Comparison of ENCODE assay signal across 15 mouse cellular contexts in genomic region chr1:187077043-187077334, GRCm38 (mm10).
A peak's percentile ranks its signal among the peaks of the same experiment; 100 is the strongest.
DNase-seq lines count a peak whose midpoint lies in the region; ATAC-seq lines count a peak whose summit lies in the region.
"Had no signal": no experiment of that assay in that cellular context is flagged by ENCODE, and none has a peak within 500 bp of the region (broad histone marks: within the 10 kb centered on the region; RNA-seq: fewer than 3 reads in every experiment).

No protein-coding gene starts in this region.

- 0 out of 2 replicates have a peak, but pooled peaks cover 6% of the 10 kb centered on the region for H3K4me1 ChIP-seq in midbrain, embryonic 14.5 days (ENCODE audit: control insufficient read depth, insufficient read depth, low read length)
- H3K4me1 ChIP-seq in midbrain, embryonic 13.5 days (replicated peaks) = peaks cover 14% of the 10 kb centered on the region
- H3K4me1 ChIP-seq in forebrain, embryonic 13.5 days = peaks cover 18% of the 10 kb centered on the region
- H3K4me1 ChIP-seq in neural tube, embryonic 14.5 days (ENCODE audit: control insufficient read depth, insufficient read depth, low read length) = peaks cover 4% of the 10 kb centered on the region; the same call in 1 of the 2 replicates
- H3K4me1 ChIP-seq in limb, embryonic 10.5 days = peaks cover 4% of the 10 kb centered on the region

- H3K9me3 ChIP-seq in midbrain, embryonic 14.5 days (ENCODE audit: control insufficient read depth, low read length) = no peaks in the 10 kb centered on the region
- no peaks in the 10 kb centered on the region for H3K9me3 ChIP-seq in midbrain, embryonic 13.5 days
- no peaks in the 10 kb centered on the region for H3K9me3 ChIP-seq in forebrain, embryonic 13.5 days (replicated peaks)
- H3K9me3 ChIP-seq in neural tube, embryonic 14.5 days (ENCODE audit: control insufficient read depth, low read length) = no peaks in the 10 kb centered on the region
- H3K9me3 ChIP-seq in limb, embryonic 10.5 days (replicated peaks) = no peaks in the 10 kb centered on the region

- H3K27me3 ChIP-seq in midbrain, embryonic 14.5 days (ENCODE audit: control insufficient read depth, insufficient read depth, low read length) = no peaks in the 10 kb centered on the region
- H3K27me3 ChIP-seq in midbrain, embryonic 13.5 days = no peaks in the 10 kb centered on the region
- no peaks in the 10 kb centered on the region for H3K27me3 ChIP-seq in forebrain, embryonic 13.5 days
- no peaks in the 10 kb centered on the region for H3K27me3 ChIP-seq in neural tube, embryonic 14.5 days (ENCODE audit: control insufficient read depth, insufficient read depth, low read length)
- no peaks in the 10 kb centered on the region for H3K27me3 ChIP-seq in limb, embryonic 10.5 days (ENCODE audit: low read depth, poor library complexity, severe bottlenecking)

- ATAC-seq in midbrain, embryonic 14.5 days (ENCODE audit: low FRiP score, low TSS enrichment) = no peak
- no peak for ATAC-seq in midbrain, embryonic 13.5 days
- peak; percentile 67; the same call in 1 of the 2 replicates for ATAC-seq in forebrain, embryonic 13.5 days
- ATAC-seq in neural tube, embryonic 14.5 days (ENCODE audit: low read depth) = peak; percentile 56; the same call in 1 of the 2 replicates
- ATAC-seq: inflammation-experienced regulatory T-cells, adult 6 months had no signal

- no peak overlapping the region for H3K9ac ChIP-seq in midbrain, embryonic 14.5 days (replicated peaks; ENCODE audit: low read length)
- no peak overlapping the region for H3K9ac ChIP-seq in midbrain, embryonic 13.5 days (replicated peaks)
- no peak overlapping the region for H3K9ac ChIP-seq in forebrain, embryonic 13.5 days
- no peak overlapping the region for H3K9ac ChIP-seq in neural tube, embryonic 14.5 days (replicated peaks; ENCODE audit: low read depth, low read length)
- H3K9ac ChIP-seq: liver, embryonic 14.5 days had no signal

- H3K4me2 ChIP-seq in midbrain, embryonic 14.5 days (ENCODE audit: low read length) = no peak overlapping the region
- H3K4me2 ChIP-seq in midbrain, embryonic 13.5 days (replicated peaks) = no peak overlapping the region
- H3K4me2 ChIP-seq in forebrain, embryonic 13.5 days = no peak overlapping the region
- H3K4me2 ChIP-seq in neural tube, embryonic 14.5 days (ENCODE audit: low read depth, low read length) = no peak overlapping the region

- 65% methylated on average over 3 of the region's 3 CpGs for WGBS in midbrain, embryonic 14.5 days
- 54% methylated on average over 3 of the region's 3 CpGs for WGBS in midbrain, embryonic 13.5 days
- WGBS in forebrain, embryonic 13.5 days = 17% methylated on average over 3 of the region's 3 CpGs
- 25% methylated on average over 3 of the region's 3 CpGs for WGBS in neural tube, embryonic 14.5 days
- 76% methylated on average over 3 of the region's 3 CpGs for WGBS in limb, embryonic 10.5 days

- H3K4me3 ChIP-seq in midbrain, embryonic 14.5 days (replicated peaks; ENCODE audit: low read depth, low read length) = no peak overlapping the region
- no peak overlapping the region for H3K4me3 ChIP-seq in midbrain, embryonic 13.5 days (replicated peaks)
- H3K4me3 ChIP-seq in forebrain, embryonic 13.5 days = no peak overlapping the region
- H3K4me3 ChIP-seq in neural tube, embryonic 14.5 days (ENCODE audit: low read depth, low read length) = no peak overlapping the region
- no peak overlapping the region for H3K4me3 ChIP-seq in limb, embryonic 10.5 days

- DNase-seq in embryo, embryonic 10 days (ENCODE audit: low spot score) = peak; percentile 40
- DNase-seq in embryo, embryonic 9.5 days (ENCODE audit: extremely low spot score) = no peak
- peak; percentile 59 for DNase-seq in midbrain, embryonic 14.5 days
- DNase-seq in limb, embryonic 10.5 days (ENCODE audit: low spot score) = no peak
- DNase-seq in ovary, postnatal 14 days (ENCODE audit: low spot score) = no peak
- DNase-seq: heart, adult 18-20 months; layer of hippocampus, adult 9-11 months; lung, postnatal 14 days; right cerebral cortex, postnatal 4 days had no signal

- no peak overlapping the region for H3K27ac ChIP-seq in midbrain, embryonic 14.5 days (replicated peaks; ENCODE audit: low read depth, low read length)
- no peak overlapping the region for H3K27ac ChIP-seq in midbrain, embryonic 13.5 days
- H3K27ac ChIP-seq in forebrain, embryonic 13.5 days = peak overlapping the region; percentile 59
- no peak overlapping the region for H3K27ac ChIP-seq in neural tube, embryonic 14.5 days (ENCODE audit: low read depth, low read length)
- no peak overlapping the region for H3K27ac ChIP-seq in limb, embryonic 10.5 days
- H3K27ac ChIP-seq: kidney, postnatal 0 days; liver, embryonic 14.5 days had no signal

- no peaks in the 10 kb centered on the region for H3K36me3 ChIP-seq in midbrain, embryonic 14.5 days (ENCODE audit: control insufficient read depth, insufficient read depth, low read length)
- no peaks in the 10 kb centered on the region for H3K36me3 ChIP-seq in midbrain, embryonic 13.5 days
- no peaks in the 10 kb centered on the region for H3K36me3 ChIP-seq in forebrain, embryonic 13.5 days (ENCODE audit: poor library complexity, severe bottlenecking)
- no peaks in the 10 kb centered on the region for H3K36me3 ChIP-seq in neural tube, embryonic 14.5 days (ENCODE audit: control insufficient read depth, insufficient read depth, low read length)
- H3K36me3 ChIP-seq in limb, embryonic 10.5 days = no peaks in the 10 kb centered on the region

Comparison
In these comparisons a context has a peak if more than half of its experiments do, and no peak if none do; other contexts are left out.
1. DNase-seq: peak in embryo, embryonic 10 days (single experiment) and midbrain, embryonic 14.5 days (single experiment); none in embryo, embryonic 9.5 days (single experiment), limb, embryonic 10.5 days (single experiment) and ovary, postnatal 14 days (single experiment).
2. ATAC-seq: peak in forebrain, embryonic 13.5 days (single experiment) and neural tube, embryonic 14.5 days (single experiment); none in midbrain, embryonic 14.5 days (single experiment) and midbrain, embryonic 13.5 days (single experiment).